Mouse (Mus musculus): ENCODE data around the gene Gm11172. TPM values are rescaled to one million over a fixed set of nuclear protein-coding genes. Genes with fewer than 3 reads are reported as not detected.

Gene Gm11172
- polyA plus RNA-seq, 1 experiment from 2014 or later, result not detected

- Histone ChIP-seq H3K4me1 (ENCODE audit: insufficient read depth) (peaks cover 30% of the 10 kb centered on the region), H3K9ac (replicated peaks) (no peak overlapping the region), H3K27ac (ENCODE audit: low read depth) (no peak overlapping the region), H3K36me3 (replicated peaks; ENCODE audit: insufficient read depth, low read length) (no peaks in the 10 kb centered on the region; the same call in 1 of the 2 replicates), H3K9me3 (ENCODE audit: low read length) (no peaks in the 10 kb centered on the region), H3K27me3 (ENCODE audit: insufficient read depth, low read length) (peaks cover 8% of the 10 kb centered on the region; the same call in 1 of the 2 replicates), H3K4me3 (ENCODE audit: low read depth, low read length) (no peak overlapping the region), H3K4me2 (ENCODE audit: low read depth, low read length) (no peak overlapping the region)
- WGBS (ENCODE audit: insufficient replicate concordance), result 76% methylated on average over 5 of the region's 5 CpGs
- no peak for TF ChIP-seq EP300 (IDR thresholded peaks at IDR 0.05; ENCODE audit: low read depth)
- no peak for TF ChIP-seq CTCF (IDR thresholded peaks at IDR 0.05; ENCODE audit: low read depth)
- ATAC-seq (no peak), DNase-seq (no peak)
Observed at GRCm38 (mm10) chr16:10780631-10781120, 32.0 kb upstream of the Gm11172 start.

- Histone ChIP-seq H3K4me1 (ENCODE audit: insufficient read depth) (peaks cover 30% of the 10 kb centered on the region), H3K27me3 (ENCODE audit: insufficient read depth, low read length) (peaks cover 8% of the 10 kb centered on the region; the same call in 1 of the 2 replicates), H3K9me3 (ENCODE audit: low read length) (no peaks in the 10 kb centered on the region), H3K4me3 (ENCODE audit: low read depth, low read length) (no peak overlapping the region), H3K36me3 (replicated peaks; ENCODE audit: insufficient read depth, low read length) (no peaks in the 10 kb centered on the region; the same call in 1 of the 2 replicates), H3K27ac (ENCODE audit: low read depth) (no peak overlapping the region), H3K9ac (replicated peaks) (no peak overlapping the region), H3K4me2 (ENCODE audit: low read depth, low read length) (no peak overlapping the region)
- 71% methylated on average over 9 of the region's 9 CpGs for WGBS (ENCODE audit: insufficient replicate concordance)
- TF ChIP-seq CTCF (IDR thresholded peaks at IDR 0.05; ENCODE audit: low read depth) (no peak), EP300 (IDR thresholded peaks at IDR 0.05; ENCODE audit: low read depth) (no peak)
- ATAC-seq (no peak), DNase-seq (no peak)
Observed at GRCm38 (mm10) chr16:10781862-10782371, 30.8 kb upstream of the Gm11172 start.

GRCm38 (mm10) chr16:10782377-10783151 is 30.2 kb upstream of the Gm11172 start:
- Histone ChIP-seq H3K9ac (replicated peaks) (no peak overlapping the region), H3K27ac (ENCODE audit: low read depth) (no peak overlapping the region), H3K9me3 (ENCODE audit: low read length) (no peaks in the 10 kb centered on the region), H3K36me3 (replicated peaks; ENCODE audit: insufficient read depth, low read length) (no peaks in the 10 kb centered on the region; the same call in 1 of the 2 replicates), H3K4me2 (ENCODE audit: low read depth, low read length) (peak overlapping the region; percentile 84), H3K27me3 (ENCODE audit: insufficient read depth, low read length) (peaks cover 8% of the 10 kb centered on the region; the same call in 1 of the 2 replicates), H3K4me1 (ENCODE audit: insufficient read depth) (peaks cover 34% of the 10 kb centered on the region), H3K4me3 (ENCODE audit: low read depth, low read length) (0 out of 2 replicates have a peak overlapping the region, but pooled peaks have one; percentile 96)
- DNase-seq (no peak), ATAC-seq (no peak)
- TF ChIP-seq CTCF (IDR thresholded peaks at IDR 0.05; ENCODE audit: low read depth) (no peak), EP300 (IDR thresholded peaks at IDR 0.05; ENCODE audit: low read depth) (no peak)
- 57% methylated on average over 6 of the region's 6 CpGs for WGBS (ENCODE audit: insufficient replicate concordance)

- H3K36me3 ChIP-seq (replicated peaks; ENCODE audit: insufficient read depth, low read length), result no peaks in the 10 kb centered on the region; the same call in 1 of the 2 replicates
- H3K4me1 ChIP-seq (ENCODE audit: insufficient read depth), result peaks cover 30% of the 10 kb centered on the region
- 13% methylated on average over 1 of the region's 1 CpGs for WGBS (ENCODE audit: insufficient replicate concordance)
- peak overlapping the region; percentile 84 for H3K4me2 ChIP-seq (ENCODE audit: low read depth, low read length)
- no peak for ATAC-seq
- no peaks in the 10 kb centered on the region for H3K9me3 ChIP-seq (ENCODE audit: low read length)
- H3K27me3 ChIP-seq (ENCODE audit: insufficient read depth, low read length), result peaks cover 8% of the 10 kb centered on the region; the same call in 1 of the 2 replicates
- H3K9ac ChIP-seq (replicated peaks), result no peak overlapping the region
- no peak overlapping the region for H3K27ac ChIP-seq (ENCODE audit: low read depth)
- no peak for DNase-seq
- H3K4me3 ChIP-seq (ENCODE audit: low read depth, low read length), result 0 out of 2 replicates have a peak overlapping the region, but pooled peaks have one; percentile 96
- TF ChIP-seq EP300 (IDR thresholded peaks at IDR 0.05; ENCODE audit: low read depth), result no peak
- TF ChIP-seq CTCF (IDR thresholded peaks at IDR 0.05; ENCODE audit: low read depth), result no peak
Observed at GRCm38 (mm10) chr16:10783152-10783434, 29.6 kb upstream of the Gm11172 start.

DNA sequence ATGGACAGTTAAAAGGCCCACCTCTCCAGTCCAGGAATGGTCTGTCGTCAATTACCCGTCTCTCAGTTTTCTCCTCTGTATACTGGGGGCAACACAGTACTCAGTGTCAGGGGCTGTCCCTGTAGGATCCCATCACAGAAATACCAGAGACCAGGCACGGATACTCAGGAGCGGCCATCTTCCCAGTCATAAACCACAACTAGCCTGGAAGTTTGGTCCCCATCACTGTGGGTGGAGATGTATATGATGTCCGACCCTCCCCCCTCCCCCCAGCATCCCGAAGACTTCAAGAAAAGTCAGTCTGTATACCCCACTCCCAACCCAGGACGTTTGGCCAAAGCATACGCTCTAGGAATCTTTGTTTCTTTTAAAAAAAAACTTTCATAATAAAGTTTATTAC is 29.3 kb upstream of the Gm11172 start:
- 64% methylated on average over 8 of the region's 8 CpGs for WGBS (ENCODE audit: insufficient replicate concordance)

More for the DNA sequence above, 29.3 kb upstream of the Gm11172 start:
- ATAC-seq, result no peak
- H3K36me3 ChIP-seq (replicated peaks; ENCODE audit: insufficient read depth, low read length), result no peaks in the 10 kb centered on the region; the same call in 1 of the 2 replicates
- H3K9ac ChIP-seq (replicated peaks), result no peak overlapping the region
- no peaks in the 10 kb centered on the region for H3K9me3 ChIP-seq (ENCODE audit: low read length)
- H3K4me1 ChIP-seq (ENCODE audit: insufficient read depth), result peaks cover 28% of the 10 kb centered on the region
- no peak for DNase-seq
- peak overlapping the region; percentile 84 for H3K4me2 ChIP-seq (ENCODE audit: low read depth, low read length)
- TF ChIP-seq EP300 (IDR thresholded peaks at IDR 0.05; ENCODE audit: low read depth) (no peak), CTCF (IDR thresholded peaks at IDR 0.05; ENCODE audit: low read depth) (no peak)
- H3K4me3 ChIP-seq (ENCODE audit: low read depth, low read length), result peak overlapping the region; percentile 96; the same call in 1 of the 2 replicates
- no peak overlapping the region for H3K27ac ChIP-seq (ENCODE audit: low read depth)
- peaks cover 8% of the 10 kb centered on the region; the same call in 1 of the 2 replicates for H3K27me3 ChIP-seq (ENCODE audit: insufficient read depth, low read length)
